Mouse (Mus musculus): Measurements from ENCODE around the gene Nfkbie.

Nfkbie gene

GRCm38 (mm10) chr17:45563655-45564530 is 8.4 kb downstream of the Nfkbie start, which contains the start of gene Slc35b2:
Gene Slc35b2 (plus strand): TSS chr17:45563874.
- peak; percentile 94 to 96 for DNase-seq

DNA sequence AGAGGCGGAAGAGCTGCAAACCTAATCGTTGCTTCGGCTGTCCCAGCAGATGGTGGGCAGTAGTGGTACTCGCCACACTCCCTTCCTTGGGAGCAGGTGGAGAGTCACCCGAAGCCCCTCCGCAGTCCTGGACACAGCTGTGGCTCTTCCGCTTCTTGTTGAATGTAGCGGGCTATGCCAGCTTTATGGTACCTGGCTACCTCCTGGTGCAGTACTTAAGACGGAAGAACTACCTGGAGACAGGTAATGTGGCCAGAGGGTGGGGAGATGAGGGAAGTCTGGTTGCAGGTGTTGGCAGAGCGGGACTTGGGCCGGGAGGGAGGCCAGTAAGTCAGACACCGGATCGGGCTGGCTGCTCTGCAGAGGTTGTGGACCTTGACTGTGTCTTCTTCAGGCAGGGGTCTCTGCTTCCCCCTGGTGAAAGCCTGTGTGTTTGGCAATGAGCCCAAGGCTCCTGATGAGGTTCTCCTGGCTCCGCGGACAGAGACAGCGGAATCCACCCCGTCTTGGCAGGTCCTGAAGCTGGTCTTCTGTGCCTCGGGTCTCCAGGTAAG is 9.1 kb downstream of the Nfkbie start:
- peak in 1 of 2 experiments; percentile 41 for DNase-seq

GRCm38 (mm10) chr17:45565103-45565502 is 9.6 kb downstream of the Nfkbie start:
- no peak for DNase-seq

GRCm38 (mm10) chr17:45566031-45566359 is 10.5 kb downstream of the Nfkbie start:
- DNase-seq: no peak

DNA sequence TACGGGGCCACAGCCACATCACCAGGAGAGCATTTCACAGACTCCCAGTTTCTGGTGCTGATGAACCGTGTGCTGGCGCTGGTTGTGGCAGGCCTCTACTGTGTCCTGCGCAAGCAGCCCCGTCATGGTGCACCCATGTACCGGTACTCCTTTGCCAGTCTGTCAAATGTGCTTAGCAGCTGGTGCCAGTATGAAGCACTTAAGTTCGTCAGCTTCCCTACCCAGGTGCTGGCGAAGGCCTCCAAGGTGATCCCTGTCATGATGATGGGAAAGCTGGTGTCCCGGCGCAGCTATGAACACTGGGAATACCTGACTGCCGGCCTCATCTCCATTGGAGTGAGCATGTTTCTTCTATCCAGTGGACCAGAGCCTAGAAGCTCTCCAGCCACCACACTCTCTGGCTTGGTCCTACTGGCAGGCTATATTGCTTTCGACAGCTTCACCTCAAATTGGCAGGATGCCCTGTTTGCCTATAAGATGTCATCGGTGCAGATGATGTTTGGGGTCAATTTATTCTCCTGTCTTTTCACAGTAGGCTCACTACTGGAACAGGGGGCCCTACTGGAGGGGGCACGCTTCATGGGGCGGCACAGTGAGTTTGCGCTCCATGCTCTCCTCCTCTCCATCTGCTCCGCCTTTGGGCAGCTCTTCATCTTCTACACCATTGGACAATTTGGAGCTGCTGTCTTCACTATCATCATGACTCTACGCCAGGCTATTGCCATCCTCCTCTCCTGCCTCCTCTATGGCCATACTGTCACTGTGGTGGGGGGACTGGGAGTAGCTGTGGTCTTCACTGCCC is 11.1 kb downstream of the Nfkbie start:
- no peak for DNase-seq

DNA sequence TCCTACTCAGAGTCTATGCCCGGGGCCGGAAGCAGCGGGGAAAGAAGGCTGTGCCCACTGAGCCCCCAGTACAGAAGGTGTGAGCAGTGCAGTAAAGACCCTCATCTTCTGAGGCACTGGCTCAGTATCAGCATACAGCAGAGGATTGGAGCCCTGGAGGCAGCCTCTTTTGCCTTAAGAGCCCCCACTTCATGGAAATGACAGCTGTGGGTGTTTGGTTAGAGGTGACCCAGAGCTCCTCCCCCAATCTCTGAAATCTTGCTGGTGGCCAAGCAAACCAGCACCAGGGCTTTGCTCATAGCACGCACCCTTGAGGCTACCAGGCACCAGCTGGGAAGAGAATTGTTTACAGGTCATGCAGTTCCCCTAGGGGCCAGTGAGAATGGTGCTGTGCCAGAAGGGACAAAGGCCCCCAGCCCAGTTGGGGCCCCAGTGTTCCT is 11.7 kb downstream of the Nfkbie start:
- DNase-seq: no peak

DNA sequence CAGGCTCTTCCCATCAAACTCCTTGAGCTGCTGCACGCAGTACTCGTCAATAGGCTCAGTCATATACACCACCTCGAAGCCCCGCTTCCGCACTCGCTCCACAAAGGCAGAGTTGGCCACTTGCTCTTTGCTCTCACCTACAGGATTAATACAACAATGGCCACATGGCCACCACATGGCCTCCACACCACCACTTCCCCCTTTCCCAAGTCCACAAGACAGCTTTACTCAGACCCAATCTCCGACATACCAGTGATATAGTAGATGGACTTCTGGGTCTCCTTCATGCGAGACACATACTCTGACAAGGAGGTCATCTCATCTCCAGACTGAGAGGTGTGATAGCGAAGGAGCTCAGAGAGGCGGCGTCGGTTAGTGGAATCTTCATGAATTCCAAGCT is 13.5 kb downstream of the Nfkbie start:
- no peak for DNase-seq

DNA sequence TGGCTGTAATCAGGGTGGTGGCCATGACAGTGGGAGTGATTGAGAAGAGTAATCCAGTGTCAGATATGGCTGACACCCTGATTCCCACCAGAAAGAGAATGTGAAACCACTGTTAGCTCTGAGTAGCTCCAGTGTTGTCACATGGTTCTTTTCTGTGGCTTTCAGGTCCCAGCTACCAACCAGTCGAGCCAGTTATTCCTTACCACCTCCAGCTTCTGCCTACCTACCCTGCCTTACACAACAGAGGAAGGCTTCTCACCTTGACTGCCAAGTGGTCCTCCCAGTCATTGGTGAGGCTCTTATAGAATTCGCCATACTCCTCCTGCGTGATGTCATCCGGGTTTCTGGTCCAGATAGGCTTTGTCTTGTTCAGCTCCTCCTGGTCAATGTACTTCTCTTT is 14.5 kb downstream of the Nfkbie start:
- DNase-seq: no peak

GRCm38 (mm10) chr17:45572103-45573086 is 16.9 kb downstream of the Nfkbie start:
- DNase-seq: peak; percentile 82 to 87

DNA sequence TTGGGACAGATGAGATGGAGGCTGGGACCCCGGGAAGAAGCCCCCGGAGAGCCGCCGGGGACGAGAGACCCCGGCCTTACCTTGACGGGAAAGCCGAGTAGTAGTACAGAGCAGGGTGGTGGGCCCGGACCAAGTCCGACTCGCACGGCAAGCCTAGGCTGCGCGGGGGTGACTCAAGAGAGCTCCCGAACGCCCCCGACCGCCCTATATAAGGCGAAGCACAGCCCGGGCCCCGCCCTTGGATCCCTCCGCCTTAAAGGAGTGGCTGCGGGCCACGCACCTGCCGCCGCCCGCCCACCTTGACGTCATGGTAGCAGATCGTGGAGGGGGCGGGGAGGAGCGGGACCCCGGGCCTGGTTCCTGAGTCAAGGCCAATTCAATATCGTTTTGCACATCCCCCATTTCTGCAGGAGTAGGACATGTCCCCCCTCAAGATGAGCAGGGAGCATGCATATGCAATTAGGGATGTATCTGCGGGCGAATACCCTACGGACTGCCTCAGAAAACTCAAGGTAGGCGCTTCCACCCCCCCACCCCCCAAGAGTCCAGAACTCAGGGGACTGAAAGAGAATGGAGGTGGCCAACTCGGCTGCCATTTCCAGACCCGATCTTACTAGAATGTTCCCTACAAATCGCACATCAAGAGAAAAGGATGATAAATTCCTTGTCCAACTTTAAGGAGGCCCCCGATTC is 17.7 kb downstream of the Nfkbie start, which contains the start of gene Hsp90ab1:
Gene Hsp90ab1, minus strand, starts transcription at position 185 of the 693 bp plus-strand sequence.
- peak; percentile 99 for DNase-seq

GRCm38 (mm10) chr17:45573780-45574123 is 18.2 kb downstream of the Nfkbie start:
- peak; percentile 99 for DNase-seq

DNA sequence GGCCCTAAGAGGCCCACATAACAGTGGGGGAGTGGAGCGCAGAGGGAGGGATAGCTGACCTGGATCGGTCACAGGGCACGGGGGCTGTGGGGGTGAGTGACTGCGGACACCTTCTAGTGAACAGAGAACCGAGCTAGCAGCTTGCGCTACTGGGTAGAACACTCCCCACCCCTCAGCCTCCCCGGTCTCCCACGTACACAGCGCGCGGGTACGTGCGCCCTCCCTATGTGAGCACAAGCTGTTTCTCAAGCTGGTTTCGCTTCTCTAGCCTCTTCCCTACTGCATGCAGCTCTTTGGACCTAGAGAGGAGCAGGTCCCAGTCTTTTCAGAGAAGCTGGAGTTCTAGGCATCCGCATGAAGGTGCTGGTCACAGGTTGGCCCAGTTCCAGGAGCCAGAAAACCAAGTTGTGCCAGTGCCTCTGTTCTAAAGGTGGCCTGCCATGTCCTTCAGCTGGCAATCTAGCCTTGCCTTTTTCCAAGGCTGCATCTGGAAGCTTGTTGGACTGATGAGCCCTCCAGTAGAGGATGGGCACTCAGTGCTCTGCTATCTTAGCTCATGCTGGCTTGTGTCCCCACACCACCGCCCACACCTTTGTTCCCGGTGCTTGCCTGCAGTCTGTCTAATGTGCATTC is 18.7 kb downstream of the Nfkbie start:
- DNase-seq: peak; percentile 67 to 73

- no peak for DNase-seq
Observed at GRCm38 (mm10) chr17:45575123-45575897, 19.8 kb downstream of the Nfkbie start.

DNA sequence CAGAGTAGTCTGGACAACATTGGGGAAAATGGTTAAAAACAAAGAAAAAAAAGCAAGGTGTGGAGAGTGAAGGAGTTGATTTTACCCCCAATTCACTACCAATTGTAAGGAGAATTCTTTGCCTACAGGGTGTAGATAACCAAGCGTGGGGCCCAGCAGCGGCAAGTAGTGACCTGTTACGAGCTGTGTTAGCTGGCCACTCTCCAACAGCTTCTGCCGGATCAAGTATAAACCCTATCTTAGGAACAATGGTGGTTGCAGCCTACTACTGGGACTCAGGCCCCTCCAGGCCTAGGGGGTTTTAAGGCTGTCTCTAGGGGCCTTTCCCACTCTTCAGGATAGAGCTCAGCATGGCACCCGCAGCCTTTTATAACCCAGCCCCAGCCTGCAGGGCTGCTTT is 22.7 kb downstream of the Nfkbie start:
- DNase-seq: no peak

DNA sequence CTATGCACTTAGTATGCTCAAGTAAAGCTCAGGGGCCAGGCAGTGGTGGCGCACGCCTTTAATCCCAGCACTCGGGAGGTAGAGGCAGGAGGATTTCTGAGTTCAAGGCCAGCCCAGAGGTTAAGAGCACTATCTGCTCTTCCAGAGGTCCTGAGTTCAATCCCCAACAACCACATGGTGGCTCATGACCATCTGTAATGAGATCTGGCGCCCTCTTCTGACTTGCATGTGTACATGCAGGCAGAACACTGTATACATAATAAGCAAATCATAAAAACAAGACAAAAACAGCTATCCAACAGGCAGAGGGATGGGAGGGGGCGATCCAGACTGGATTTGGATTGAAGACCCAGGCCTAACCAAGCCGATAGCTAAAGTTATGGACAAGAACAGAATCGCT is 23.3 kb downstream of the Nfkbie start:
- peak in 1 of 2 experiments; percentile 45 for DNase-seq

DNA sequence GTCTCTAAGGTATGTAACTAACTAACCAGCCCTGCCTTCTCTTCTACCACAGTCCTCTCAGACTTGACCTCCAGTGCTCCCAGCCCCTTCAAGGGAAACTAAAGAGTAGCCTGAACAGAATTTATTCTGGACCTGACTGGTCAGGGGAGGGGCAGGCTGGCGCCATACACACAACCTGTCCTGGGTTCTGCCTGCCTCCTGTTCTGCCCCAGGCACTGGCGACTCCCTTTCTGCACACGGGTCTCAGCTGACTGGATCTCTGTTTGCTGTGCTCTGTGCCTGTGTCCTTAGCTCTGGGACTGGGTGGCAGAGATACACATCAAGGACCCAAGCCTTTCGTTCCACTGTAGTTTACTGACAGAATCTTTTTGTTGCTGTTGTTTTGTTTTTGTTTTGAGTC is 24.1 kb downstream of the Nfkbie start:
- DNase-seq: peak; percentile 66 to 74

DNA sequence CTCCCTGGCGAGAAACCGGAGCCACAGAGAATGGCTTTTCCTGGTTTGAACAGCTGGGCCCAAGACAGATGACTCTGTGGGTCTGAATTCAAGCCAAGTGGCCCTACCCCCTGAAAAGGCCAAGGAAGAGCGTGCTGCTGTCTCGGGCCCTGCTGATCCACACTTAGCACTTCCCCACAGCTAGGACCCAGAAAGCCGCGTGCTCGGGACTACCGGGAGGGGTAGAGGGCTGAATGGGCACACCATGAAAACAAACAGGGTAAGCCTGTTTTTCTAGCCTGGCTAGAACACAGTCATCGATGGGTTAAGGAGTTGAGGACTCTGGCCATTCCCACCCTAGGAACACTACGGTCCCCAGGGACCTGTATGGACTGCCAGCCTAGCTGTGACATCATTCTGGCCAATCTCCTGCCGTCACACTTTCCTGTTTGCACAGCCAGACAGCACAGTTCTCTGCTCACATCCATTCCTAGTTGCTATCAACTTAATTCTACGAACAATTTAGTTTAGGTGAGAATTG is 25.5 kb downstream of the Nfkbie start:
- DNase-seq: peak; percentile 65 to 74

DNA sequence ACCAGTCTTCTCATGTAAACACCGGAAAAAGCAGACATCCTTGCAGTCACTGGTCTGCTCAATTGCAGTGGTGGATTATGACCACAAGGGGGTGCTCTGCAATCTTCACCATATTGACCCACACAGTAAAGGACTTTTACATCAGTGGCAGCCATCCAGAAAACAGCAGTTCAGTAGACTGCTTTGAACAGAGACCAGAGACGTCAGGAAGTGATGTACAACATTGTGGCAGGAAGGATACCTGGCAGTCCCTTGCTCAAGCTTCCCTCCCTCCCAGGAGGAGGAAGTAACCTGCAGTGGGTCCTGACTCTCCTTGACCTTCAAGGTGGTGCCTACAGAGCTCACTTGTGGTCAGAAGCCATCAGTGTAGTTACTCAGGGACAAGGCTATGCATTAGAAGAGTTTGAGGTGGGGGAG is 26.1 kb downstream of the Nfkbie start:
- peak; percentile 77 to 82 for DNase-seq

- no peak for DNase-seq
Observed at GRCm38 (mm10) chr17:45582188-45582587, 26.7 kb downstream of the Nfkbie start.
